Mouse (Mus musculus) adrenal gland (tissue): Measurements from ENCODE around the gene Acsl1.

ENCODE experiments used
- intact Hi-C: fragments of 180-260 bp; cut with DNase I; formaldehyde crosslinking; loops from one replicate; pipeline ENCODE4 v1.15.1; 2025

The Acsl1 gene

DNA sequence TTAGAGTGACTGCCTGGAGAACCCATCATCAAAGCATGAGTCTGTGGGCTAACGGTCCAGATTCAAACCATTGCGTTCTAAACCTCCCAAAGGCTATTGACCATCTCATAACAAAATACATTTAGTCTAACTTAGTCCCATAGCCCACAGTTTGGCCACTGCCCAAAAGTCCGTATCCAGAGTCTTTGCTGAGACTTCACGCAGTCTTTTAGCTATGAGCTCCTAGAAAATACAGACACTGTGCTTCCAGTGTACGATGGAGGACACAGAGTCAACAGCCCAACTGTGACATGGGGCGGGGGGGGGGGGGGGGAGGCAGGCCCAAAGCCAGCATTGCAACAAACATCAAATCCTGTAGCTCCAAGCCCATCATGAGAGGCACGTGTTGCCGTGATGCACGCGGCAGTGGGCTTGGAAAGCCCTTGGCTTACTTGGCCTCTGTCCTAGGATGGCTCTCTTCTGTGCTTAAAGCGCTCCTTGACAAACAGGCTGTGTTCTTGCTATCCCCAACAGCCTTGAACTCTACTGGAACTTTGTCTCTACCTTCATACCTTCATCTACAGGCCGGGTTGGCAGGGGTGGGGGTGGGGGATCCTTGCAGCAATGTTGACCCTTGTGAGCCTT, 32.3 kb downstream of the Acsl1 start:
- intact Hi-C loops, result no loop called here

GRCm38 (mm10) chr8:46504196-46504595, 33.4 kb downstream of the Acsl1 start:
- intact Hi-C loops, result no loop called here

GRCm38 (mm10) chr8:46508488-46509395, 37.9 kb downstream of the Acsl1 start:
- intact Hi-C loops, result no loop called here

GRCm38 (mm10) chr8:46509474-46509873, 38.6 kb downstream of the Acsl1 start:
- intact Hi-C loops, result no loop called here

DNA sequence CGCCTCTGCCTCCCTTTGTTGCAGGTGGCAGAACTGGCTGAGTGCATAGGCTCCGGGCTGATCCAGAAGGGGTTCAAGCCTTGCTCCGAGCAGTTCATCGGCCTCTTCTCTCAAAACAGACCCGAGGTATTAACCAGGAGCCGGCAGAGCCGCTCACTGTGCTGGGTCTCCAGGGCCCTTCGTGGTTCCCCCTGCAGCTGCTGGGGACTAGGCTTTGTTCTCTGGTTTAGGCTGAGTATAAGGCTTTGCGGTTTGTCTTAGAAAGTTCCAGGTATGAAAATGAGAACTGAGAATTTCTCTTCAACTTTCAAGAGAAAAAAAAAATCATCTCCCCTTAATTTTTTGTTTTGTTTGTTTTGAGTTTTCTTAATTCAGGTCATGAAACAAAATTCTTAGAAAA, 40.5 kb downstream of the Acsl1 start:
- intact Hi-C loops, result no loop called here

DNA sequence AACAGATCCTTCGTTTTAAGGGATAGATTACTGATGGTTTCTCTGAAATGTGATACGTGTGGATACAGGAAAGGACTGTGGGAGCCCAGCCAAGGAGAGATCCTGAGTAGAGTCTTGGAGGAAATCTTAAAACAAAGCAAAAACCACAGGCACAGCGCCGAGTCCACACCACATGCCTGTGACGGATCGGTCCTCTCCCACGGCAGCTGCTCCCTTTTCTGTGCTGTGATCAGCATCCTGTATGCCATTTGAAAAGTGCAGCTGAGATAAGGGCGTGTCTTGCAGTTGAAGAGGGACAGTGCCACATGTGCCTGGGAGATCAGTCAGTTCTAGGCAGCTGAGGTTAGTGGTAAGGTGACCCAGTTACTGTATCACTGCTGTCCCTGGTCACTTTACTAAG, 41.7 kb downstream of the Acsl1 start:
- intact Hi-C loops, result no loop called here

DNA sequence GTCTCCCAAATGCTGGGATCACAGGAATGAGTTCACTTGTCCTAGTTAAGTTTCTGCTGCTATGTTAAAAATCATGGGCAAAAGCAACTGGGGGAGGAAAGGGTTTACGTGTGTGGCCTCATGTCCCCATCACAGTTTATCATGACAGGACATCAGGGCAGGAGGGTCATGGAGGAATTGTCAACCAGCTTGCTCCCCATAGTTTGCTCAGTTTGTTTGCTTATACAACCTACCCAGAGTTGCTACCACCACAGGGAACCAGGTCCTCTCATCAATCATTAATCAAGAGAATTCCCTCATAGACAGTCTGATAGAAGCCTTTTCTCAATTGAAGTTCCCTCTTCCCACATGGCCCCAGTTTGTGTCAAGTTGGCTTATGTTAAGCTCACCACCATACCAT, 43.2 kb downstream of the Acsl1 start:
- intact Hi-C loops, result no loop called here

GRCm38 (mm10) chr8:46520667-46521066, 49.8 kb downstream of the Acsl1 start:
- intact Hi-C loops, result no loop called here

DNA sequence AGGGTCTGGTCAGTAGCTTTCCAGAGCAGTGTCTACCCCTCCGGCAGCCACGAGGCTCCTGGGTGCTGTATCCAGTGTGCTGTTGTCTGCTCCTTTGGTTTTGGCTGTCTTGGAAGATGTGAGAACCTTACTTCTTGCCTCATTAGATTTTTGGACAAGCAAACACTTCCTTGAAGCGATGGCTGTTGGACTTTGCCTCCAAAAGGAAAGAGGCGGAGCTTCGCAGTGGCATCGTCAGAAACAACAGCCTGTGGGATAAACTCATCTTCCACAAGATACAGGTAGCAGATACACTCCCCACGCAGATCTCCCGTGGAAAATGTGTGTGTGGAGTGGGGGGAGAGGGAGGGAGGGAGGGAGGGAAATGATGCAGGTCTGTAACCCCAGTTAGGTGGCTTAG, 55.3 kb downstream of the Acsl1 start:
- intact Hi-C loops, result no loop called here

DNA sequence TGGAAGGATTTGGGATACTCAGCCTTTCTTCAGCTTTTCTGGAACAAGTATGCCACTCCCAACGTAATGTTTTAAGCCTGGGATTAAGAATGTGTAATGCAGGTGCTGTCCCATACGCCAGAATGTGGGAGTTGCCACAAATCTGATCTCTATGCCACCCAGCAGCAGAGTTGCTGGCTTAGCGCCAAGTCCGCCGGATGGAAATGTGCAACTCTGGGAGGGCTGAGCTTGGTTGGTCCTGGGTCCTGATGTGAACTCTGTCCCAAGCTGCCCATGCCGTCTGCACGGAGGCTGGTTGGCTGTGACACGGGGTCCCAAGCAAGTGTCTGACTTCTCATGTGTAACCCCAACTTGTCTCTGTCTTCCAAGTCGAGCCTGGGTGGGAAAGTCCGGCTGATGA, 56.0 kb downstream of the Acsl1 start:
- intact Hi-C loops, result no loop called here

GRCm38 (mm10) chr8:46529508-46529907, 58.7 kb downstream of the Acsl1 start:
- intact Hi-C loops, result no loop called here

DNA sequence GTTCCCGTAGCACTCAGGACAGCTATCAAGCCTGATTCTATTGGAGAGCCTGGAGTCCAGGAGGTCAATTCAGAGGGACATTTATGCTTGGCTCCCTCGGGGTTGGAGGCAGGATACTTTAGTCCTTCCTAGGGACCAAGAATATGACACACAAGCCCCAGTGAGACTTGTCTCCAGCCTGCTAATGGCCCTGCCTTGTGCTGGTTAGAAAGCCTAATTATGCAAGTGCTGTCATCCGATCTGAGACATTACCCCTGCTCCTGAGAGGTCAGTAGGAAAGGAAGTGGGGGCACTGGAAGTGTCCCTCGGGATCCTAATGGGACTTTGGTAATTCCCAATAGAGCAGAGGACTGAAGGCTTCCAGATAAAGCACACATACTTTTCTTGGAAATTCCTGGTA, 59.7 kb downstream of the Acsl1 start:
- intact Hi-C loops, result no loop called here

GRCm38 (mm10) chr8:46533926-46534325, 63.1 kb downstream of the Acsl1 start:
- intact Hi-C loops, result no loop called here

DNA sequence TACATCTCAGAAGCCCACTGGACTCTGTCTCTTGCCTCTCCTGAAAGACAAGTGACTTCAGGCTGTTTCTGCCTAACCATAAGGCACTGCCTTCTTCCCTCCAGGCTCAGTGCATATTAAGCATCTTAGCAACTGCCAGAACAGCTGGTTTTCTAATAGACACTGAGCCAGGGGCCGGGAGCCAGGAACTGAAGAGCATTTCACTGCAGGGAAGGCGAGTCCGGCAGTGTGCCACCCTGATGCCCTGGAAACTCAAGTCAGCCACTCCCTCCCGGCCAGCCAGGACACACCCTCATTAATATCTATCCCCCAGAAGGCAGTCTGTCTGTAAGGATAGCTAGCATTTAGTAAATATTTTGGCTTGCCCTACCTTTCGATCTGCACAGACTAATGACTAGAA, 68.9 kb downstream of the Acsl1 start:
- intact Hi-C loops, result no loop called here

DNA sequence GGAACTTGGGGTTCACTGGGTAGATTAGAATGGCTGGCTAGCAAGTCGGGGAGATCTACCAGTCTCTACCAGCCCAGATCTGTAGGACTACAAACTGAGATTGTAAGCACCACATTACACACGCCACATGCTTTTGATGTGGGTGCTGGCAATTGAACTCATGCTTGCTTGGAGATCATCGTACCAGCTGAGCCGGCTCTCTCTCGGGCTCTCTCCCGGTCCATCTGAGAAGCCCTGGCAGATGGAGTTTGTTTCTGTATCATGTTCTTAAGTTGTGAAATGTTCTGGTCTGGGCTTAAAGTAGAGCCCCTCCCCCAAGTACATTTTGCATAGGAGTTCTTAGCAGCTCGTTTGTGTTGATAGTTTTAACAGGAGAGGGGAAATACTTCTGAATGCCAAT, 72.4 kb downstream of the Acsl1 start:
- intact Hi-C loops, result no loop called here

DNA sequence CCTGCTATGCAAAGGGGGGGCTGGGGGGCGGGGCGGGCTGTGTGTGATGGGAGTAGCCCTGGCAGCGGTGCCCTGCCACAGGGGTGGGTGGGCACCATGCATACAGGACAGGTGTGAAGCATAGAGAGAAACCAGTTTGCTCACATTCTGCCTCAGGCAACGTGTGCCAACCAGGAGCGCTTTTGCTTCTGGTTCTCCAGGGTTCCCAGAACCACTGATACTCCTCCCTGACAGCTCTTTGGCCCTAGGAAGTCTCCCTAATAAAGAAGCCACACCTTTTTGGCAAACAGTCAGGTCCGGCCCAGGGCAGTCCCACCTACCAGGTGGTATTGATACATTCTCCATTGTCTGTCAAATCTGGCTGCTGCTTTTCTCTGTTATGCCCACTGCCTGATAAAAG, 72.8 kb downstream of the Acsl1 start:
- intact Hi-C loops, result no loop called here

- intact Hi-C loops, result loop anchor here (2.0 kb wide), 2 partner anchors 235 to 305 kb away; no protein-coding TSS in a partner anchor
Observed at GRCm38 (mm10) chr8:46545854-46546253, 75.0 kb downstream of the Acsl1 start.

DNA sequence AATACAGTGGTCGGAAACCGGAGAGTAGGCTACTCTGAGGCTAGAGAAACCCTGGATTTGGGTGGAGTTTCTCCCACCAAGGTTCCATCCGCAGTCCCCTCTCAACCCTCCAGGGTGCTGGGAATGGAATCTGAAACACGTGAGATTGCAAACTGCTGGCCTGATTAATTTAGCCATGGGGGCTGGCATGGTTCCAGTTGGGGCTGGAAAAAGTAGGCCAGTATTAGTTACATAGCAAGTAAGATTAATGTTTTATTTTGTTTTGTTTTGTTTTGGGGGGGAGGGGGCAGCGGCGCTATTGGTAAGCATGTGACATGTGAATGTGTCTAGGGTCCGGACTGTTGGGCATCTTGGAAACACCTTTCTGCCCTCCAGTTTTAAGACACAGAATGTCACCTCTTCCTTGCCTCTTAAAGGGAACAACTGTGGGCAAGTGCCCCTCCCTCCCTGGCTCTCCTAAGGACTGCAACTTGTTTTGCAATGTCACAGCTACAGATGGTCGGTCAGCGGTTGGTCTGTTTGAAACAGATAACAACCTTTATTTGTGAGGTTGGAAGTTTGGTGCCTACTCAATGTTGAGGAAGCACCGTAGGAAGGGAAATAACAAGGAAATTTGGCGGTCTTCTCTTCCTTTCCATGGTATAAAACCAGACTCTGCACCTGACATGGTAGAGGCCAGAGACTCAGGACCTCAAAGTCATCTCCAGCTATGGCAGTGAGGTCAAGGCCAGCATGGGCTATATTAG, 75.8 kb downstream of the Acsl1 start:
- intact Hi-C loops, result loop anchor here (2.0 kb wide), 2 partner anchors 236 to 306 kb away; no protein-coding TSS in a partner anchor

DNA sequence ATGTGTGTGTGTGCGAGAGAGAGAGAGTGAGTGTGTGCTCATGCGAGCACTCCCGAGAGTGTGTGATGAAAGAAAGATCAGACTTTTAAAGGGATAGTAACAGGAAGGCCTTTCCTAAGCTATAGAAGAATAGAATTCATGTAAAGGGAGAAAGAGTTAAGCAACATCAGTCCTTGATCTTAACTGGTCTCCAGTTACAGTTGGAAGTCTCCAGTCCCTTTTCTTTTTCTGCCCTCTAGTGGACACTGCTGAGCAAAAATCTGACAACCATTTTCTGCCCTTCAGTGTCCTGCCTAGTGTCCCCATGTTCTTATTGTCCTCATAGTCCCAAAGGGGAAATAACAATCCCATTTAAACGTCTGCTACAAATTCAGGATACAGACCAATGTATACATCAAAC, 76.4 kb downstream of the Acsl1 start:
- intact Hi-C loops, result loop anchor here (2.0 kb wide), 2 partner anchors 236 to 306 kb away; no protein-coding TSS in a partner anchor

GRCm38 (mm10) chr8:46550058-46550457, 79.2 kb downstream of the Acsl1 start:
- intact Hi-C loops, result no loop called here

GRCm38 (mm10) chr8:46551029-46551428, 80.2 kb downstream of the Acsl1 start:
- intact Hi-C loops, result no loop called here
